Mouse (Mus musculus) forebrain, embryonic 12.5 days (tissue): ENCODE measurements around the gene Rev1. TPM values are rescaled to one million over a fixed set of nuclear protein-coding genes. Genes with fewer than 3 reads are reported as not detected.
"Not testable (repeated sequence)": the region's sequence is repeated elsewhere in the genome, so short reads cannot be mapped to it uniquely, and the experiment has no call there.

Experiments
- ATAC-seq: fragments of 200-750 bp; cut with Nextera tagmentation; 2 replicates; pipeline ENCODE4 v1.8.0; 2017; ENCODE audit warnings: moderate TSS enrichment; ENCODE audit not compliant: low FRiP score
- H3K27ac ChIP-seq: fragments of 300-500 bp; sonication (generic); 2 replicates; pipeline ENCODE4 v1.5.1; 2016; ENCODE audit warnings: mild to moderate bottlenecking
- H3K27me3 ChIP-seq: fragments of 300-500 bp; sonication (generic); 2 replicates; pipeline ENCODE4 v1.6.1; 2016; ENCODE audit warnings: mild to moderate bottlenecking
- H3K36me3 ChIP-seq: fragments of 300-500 bp; sonication (generic); replicated peaks from 2 replicates; pipeline ENCODE4 v1.6.1; 2016; ENCODE audit warnings: mild to moderate bottlenecking
- H3K4me1 ChIP-seq: fragments of 300-500 bp; sonication (generic); 2 replicates; pipeline ENCODE4 v1.6.1; 2016
- H3K4me2 ChIP-seq: fragments of 300-500 bp; sonication (generic); 2 replicates; pipeline ENCODE4 v1.6.1; 2016; ENCODE audit warnings: mild to moderate bottlenecking, moderate library complexity
- H3K4me3 ChIP-seq: fragments of 300-500 bp; sonication (generic); replicated peaks from 2 replicates; pipeline ENCODE4 v1.5.1; 2016; ENCODE audit warnings: mild to moderate bottlenecking
- H3K9ac ChIP-seq: fragments of 300-500 bp; sonication (generic); 2 replicates; pipeline ENCODE4 v1.6.1; 2016; ENCODE audit warnings: mild to moderate bottlenecking
- H3K9me3 ChIP-seq: fragments of 300-500 bp; sonication (generic); 2 replicates; pipeline ENCODE4 v1.6.1; 2016
- WGBS: fragments of 180-500 bp; shearing (Covaris S2); methylation state at CpG from one replicate; pipeline ENCODE4 v1.1.7; 2016; 5-methylcytosine and 5-hydroxymethylcytosine counted together
- polyA plus RNA-seq: library from polyadenylated mRNA; unstranded; fragments of >200 nt; fragmentation: Nextera tagmentation; extraction: Ambion mirVana; gene quantifications from 2 replicates; pipeline ENCODE4 v1.2.1, GENCODE M21; 2016

Rev1 gene
- polyA plus RNA-seq, 1 experiment from 2014 or later, result 47.9 TPM

DNA sequence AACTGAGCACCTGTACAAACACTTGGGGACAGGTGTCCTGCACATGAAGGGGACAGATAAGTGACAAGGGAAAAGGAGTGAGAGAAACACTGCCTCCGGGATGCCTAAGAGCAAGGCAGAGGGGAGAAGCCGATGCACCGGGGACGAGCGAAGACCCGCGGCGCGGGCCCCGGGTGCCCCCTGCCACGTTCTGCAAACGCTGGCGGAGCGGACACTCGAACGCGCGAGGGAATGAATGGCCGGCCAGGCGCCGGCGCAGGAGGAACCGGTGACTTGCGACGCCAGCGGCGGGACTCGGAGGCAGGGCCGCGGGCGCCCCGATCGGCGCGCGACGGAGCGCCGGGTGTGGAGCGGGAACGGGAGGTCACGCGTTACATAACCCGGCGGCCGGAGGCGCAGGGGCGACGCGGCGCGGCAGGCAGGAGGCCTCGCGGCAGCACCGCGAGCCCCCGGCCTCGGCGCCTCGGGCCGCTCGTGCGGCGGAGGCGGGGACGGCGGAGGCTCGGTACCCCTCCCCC, 623 bp downstream of the Rev1 start:
- Histone ChIP-seq H3K27ac (peak overlapping the region; percentile 97), H3K4me3 (peak overlapping the region; percentile 88), H3K4me1 (peaks cover 25% of the 10 kb centered on the region), H3K36me3 (no peaks in the 10 kb centered on the region; the same call in 1 of the 2 replicates), H3K27me3 (no peaks in the 10 kb centered on the region), H3K9ac (peak overlapping the region; percentile 94), H3K4me2 (peak overlapping the region; percentile 86), H3K9me3 (no peaks in the 10 kb centered on the region)
- no peak for ATAC-seq
- under 1% methylated on average over 65 of the region's 68 CpGs for WGBS

DNA sequence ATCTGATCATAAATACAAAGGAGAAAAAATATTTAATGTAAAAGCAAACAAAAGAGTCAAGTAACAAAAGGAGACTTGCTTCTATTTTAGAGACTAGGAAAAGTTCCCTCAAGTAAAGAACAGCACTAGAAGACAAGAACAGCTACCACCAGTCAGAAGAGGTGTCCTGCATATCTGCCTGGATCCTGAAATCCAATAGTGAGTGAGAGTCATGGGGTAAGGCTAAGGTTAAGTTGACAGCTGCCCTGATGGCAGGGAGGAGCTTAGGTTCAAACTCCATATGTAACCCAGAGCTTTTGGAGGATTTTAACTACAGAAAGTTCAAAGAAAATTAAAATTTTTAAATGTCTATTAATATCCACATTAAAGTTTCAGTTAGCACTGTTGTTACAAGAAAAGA, 2.6 kb downstream of the Rev1 start:
- H3K36me3 ChIP-seq, result no peaks in the 10 kb centered on the region; the same call in 1 of the 2 replicates
- ATAC-seq, result no peak
- no peaks in the 10 kb centered on the region for H3K9me3 ChIP-seq
- no peak overlapping the region for H3K4me2 ChIP-seq
- H3K27ac ChIP-seq, result no peak overlapping the region
- peaks cover 25% of the 10 kb centered on the region for H3K4me1 ChIP-seq
- no peak overlapping the region for H3K9ac ChIP-seq
- no peaks in the 10 kb centered on the region for H3K27me3 ChIP-seq
- H3K4me3 ChIP-seq, result no peak overlapping the region

DNA sequence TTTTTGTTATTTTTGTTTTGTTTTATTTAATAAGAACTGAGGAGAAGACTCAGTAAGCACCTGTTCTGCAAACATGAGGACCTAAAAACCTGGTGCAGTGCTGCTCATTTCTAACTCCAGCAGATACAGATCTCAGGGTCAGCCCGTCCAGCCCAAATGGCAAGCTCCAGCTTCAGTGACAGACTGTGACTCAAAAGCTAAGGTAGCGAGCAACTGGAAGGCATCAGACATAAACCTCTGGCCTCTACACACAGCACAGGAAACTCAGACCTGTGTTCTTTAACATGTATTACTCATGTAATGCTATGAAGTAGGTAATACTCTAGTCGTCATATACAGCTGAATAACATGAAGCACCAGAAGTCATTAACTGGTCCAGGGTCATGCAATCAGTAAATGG, 3.2 kb downstream of the Rev1 start:
- no peaks in the 10 kb centered on the region for H3K27me3 ChIP-seq
- no peak overlapping the region for H3K4me3 ChIP-seq
- H3K9ac ChIP-seq, result no peak overlapping the region
- peaks cover 25% of the 10 kb centered on the region for H3K4me1 ChIP-seq
- H3K4me2 ChIP-seq, result no peak overlapping the region
- 91% methylated on average over 3 of the region's 3 CpGs for WGBS
- no peaks in the 10 kb centered on the region; the same call in 1 of the 2 replicates for H3K36me3 ChIP-seq
- no peak overlapping the region for H3K27ac ChIP-seq
- H3K9me3 ChIP-seq, result no peaks in the 10 kb centered on the region
- no peak for ATAC-seq

DNA sequence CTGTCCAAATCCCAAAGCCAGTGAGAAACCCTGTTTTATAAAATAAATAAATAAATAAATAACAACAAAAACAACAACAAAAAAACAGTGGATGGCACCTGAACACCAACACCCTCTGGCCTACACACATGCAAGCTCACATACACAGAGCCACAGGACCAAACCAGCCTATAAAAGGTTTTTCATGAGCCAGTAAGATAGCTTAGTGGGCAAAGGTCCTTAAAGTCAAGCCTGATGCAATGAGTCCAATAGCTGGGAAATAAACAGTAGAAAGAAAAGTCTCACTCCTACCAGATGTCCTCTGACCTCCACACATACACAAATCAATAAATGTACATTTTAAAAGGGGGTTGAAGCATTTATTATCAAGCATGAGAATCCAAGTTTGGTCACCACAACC, 5.3 kb downstream of the Rev1 start:
- H3K36me3 ChIP-seq, result no peaks in the 10 kb centered on the region; the same call in 1 of the 2 replicates

DNA sequence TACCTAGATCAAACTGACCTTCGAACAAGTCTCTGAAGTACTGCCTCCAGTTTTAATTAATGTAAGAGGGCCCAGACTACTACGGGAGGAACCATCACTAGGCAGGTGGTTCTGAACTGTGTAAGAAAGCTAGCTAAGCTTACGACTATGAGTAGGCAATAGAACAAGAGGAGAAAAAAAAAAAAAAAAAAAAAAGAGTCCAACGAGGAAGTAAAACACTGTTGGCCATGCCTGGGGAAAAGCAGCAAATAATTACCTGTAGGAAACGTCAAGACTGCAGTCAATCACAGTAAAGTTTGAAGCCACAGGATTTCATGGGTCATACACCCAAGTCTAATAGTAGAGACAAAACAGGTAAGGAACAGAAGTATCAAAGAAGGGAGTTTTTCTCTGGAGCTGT, 8.7 kb downstream of the Rev1 start:
- H3K27me3 ChIP-seq, result no peaks in the 10 kb centered on the region
- H3K27ac ChIP-seq, result no peak overlapping the region
- WGBS, result 86% methylated on average over 5 of the region's 5 CpGs

More for the DNA sequence above, 5.3 kb downstream of the Rev1 start:
- H3K27ac ChIP-seq, result no peak overlapping the region
- H3K4me3 ChIP-seq, result no peak overlapping the region
- H3K9ac ChIP-seq, result no peak overlapping the region
- ATAC-seq, result no peak
- no peaks in the 10 kb centered on the region for H3K27me3 ChIP-seq
- no peaks in the 10 kb centered on the region for H3K9me3 ChIP-seq
- peaks cover 18% of the 10 kb centered on the region for H3K4me1 ChIP-seq
- no peak overlapping the region for H3K4me2 ChIP-seq

DNA sequence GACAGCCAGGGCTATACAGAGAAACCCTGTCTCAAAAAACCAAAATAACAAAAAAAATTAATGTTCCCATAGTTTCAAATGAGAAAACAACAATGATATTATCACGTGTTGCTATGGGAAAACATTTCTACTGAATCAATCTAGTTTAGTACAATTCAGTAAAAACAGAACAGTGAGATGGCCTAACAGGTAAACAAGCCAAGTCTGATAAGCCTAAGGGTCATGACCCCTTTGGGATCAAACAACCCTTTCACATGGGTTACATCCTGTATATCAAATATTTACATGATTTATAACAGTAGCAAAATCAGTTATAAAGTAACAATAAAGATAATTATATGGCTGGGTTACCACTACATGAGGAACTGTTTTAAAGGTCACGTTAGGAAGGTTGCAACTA, 11.0 kb downstream of the Rev1 start:
- no peak for ATAC-seq
- Histone ChIP-seq H3K4me1 (no peaks in the 10 kb centered on the region), H3K9me3 (no peaks in the 10 kb centered on the region), H3K36me3 (no peaks in the 10 kb centered on the region), H3K9ac (no peak overlapping the region), H3K4me2 (no peak overlapping the region), H3K27ac (no peak overlapping the region), H3K4me3 (no peak overlapping the region), H3K27me3 (no peaks in the 10 kb centered on the region)
- WGBS, result 96% methylated on average over 2 of the region's 2 CpGs

More for the DNA sequence above, 8.7 kb downstream of the Rev1 start:
- H3K36me3 ChIP-seq, result no peaks in the 10 kb centered on the region
- H3K4me3 ChIP-seq, result no peak overlapping the region
- H3K4me2 ChIP-seq, result no peak overlapping the region
- H3K4me1 ChIP-seq, result no peaks in the 10 kb centered on the region
- no peaks in the 10 kb centered on the region for H3K9me3 ChIP-seq
- ATAC-seq, result no peak
- H3K9ac ChIP-seq, result no peak overlapping the region

DNA sequence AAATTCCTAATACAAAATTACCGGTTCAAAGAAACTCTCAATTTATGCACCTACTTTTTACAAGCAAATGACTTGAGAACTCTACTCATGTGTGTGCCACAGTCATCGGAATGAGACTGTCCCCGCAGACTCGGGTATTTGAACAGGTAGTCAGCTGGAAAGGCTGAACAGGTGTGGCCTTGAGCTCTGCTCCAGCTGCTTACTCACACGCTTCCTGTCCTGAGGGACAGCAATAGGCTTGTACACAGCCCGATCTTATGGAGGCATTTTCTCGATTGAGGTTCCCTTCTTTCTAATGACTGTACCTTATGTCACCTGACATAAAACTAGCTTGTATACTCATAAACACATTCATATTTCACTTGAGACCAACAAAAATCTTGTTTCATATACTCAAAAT, 19.8 kb downstream of the Rev1 start:
- no peak overlapping the region for H3K9ac ChIP-seq
- H3K4me1 ChIP-seq, result no peaks in the 10 kb centered on the region
- peaks cover 6% of the 10 kb centered on the region; the same call in 1 of the 2 replicates for H3K36me3 ChIP-seq
- no peak overlapping the region for H3K27ac ChIP-seq
- H3K9me3 ChIP-seq, result no peaks in the 10 kb centered on the region
- no peaks in the 10 kb centered on the region for H3K27me3 ChIP-seq
- WGBS, result 95% methylated on average over 7 of the region's 7 CpGs
- no peak overlapping the region for H3K4me3 ChIP-seq
- no peak overlapping the region for H3K4me2 ChIP-seq
- no peak for ATAC-seq

DNA sequence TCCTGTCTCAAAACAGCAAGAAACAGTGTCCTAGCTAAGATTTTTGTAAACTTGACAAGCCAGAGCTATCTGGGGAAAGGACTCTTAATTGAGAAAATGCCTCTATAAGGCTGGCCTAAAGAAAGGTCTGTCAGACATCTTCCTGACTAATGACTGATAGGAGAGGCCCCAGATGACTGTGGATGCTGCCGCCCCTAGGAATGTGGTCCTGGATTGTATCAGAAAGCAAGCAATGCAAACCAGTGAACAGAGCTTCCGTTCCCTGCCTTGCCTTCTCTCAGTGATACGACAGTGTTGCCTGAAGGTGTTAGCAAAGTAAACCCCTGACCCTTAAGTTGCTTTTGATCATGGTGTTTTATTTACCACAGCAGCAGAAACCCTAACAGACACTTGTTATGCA, 25.8 kb downstream of the Rev1 start:
- no peaks in the 10 kb centered on the region for H3K4me1 ChIP-seq
- no peaks in the 10 kb centered on the region for H3K9me3 ChIP-seq
- no peak overlapping the region for H3K4me2 ChIP-seq
- ATAC-seq, result no peak
- no peak overlapping the region for H3K9ac ChIP-seq
- no peak overlapping the region for H3K27ac ChIP-seq
- H3K27me3 ChIP-seq, result no peaks in the 10 kb centered on the region
- H3K4me3 ChIP-seq, result no peak overlapping the region
- 83% methylated on average over 3 of the region's 3 CpGs for WGBS
- H3K36me3 ChIP-seq, result peaks cover 11% of the 10 kb centered on the region

DNA sequence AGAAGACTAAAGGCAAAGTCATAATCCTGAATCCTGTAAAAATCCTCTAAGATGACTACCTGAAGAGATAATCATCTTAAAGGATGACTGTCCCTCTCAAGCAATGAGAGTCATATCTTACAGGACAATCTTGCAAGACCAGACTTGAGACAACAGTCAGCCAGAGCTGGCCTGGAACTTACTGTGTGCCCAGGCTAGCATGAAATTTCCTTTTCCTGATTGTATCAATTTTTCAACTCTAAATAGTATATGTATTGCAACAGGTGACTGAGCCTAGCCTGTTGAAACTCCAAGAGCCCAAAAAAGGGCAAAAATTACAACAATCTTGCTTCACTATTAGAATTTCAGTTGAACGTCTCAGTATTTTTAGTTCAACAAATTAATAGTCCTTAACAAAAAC, 26.4 kb downstream of the Rev1 start:
- H3K9me3 ChIP-seq, result no peaks in the 10 kb centered on the region
- peaks cover 14% of the 10 kb centered on the region for H3K36me3 ChIP-seq
- no peaks in the 10 kb centered on the region for H3K4me1 ChIP-seq
- H3K4me3 ChIP-seq, result no peak overlapping the region
- H3K4me2 ChIP-seq, result no peak overlapping the region
- WGBS, result 93% methylated on average over 1 of the region's 1 CpGs
- H3K27me3 ChIP-seq, result no peaks in the 10 kb centered on the region
- no peak for ATAC-seq
- no peak overlapping the region for H3K9ac ChIP-seq
- H3K27ac ChIP-seq, result no peak overlapping the region

DNA sequence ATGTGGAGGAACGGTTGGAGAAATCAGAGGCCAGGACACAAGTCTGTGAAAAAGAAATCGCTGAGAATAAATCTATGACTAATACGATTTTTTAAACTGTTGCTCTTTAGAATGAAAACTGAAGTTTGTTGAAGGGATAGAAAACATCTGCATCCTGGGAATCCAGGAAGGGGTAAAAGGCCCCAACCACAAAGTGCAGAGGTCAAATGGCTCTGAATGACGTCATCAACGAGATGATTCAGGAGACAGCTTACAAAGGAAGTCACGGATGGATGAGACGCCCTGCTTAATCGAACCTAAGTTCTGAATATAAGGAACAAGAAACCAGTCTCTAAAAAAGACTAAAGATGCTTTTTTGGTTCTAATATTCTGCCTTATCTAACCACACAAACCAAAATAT, 48.3 kb downstream of the Rev1 start:
- peaks cover 45% of the 10 kb centered on the region for H3K36me3 ChIP-seq
- no peak overlapping the region for H3K27ac ChIP-seq
- no peaks in the 10 kb centered on the region for H3K27me3 ChIP-seq
- H3K4me1 ChIP-seq, result no peaks in the 10 kb centered on the region
- ATAC-seq, result no peak
- H3K9ac ChIP-seq, result no peak overlapping the region
- 84% methylated on average over 8 of the region's 8 CpGs for WGBS
- no peaks in the 10 kb centered on the region for H3K9me3 ChIP-seq
- H3K4me2 ChIP-seq, result no peak overlapping the region
- no peak overlapping the region for H3K4me3 ChIP-seq

DNA sequence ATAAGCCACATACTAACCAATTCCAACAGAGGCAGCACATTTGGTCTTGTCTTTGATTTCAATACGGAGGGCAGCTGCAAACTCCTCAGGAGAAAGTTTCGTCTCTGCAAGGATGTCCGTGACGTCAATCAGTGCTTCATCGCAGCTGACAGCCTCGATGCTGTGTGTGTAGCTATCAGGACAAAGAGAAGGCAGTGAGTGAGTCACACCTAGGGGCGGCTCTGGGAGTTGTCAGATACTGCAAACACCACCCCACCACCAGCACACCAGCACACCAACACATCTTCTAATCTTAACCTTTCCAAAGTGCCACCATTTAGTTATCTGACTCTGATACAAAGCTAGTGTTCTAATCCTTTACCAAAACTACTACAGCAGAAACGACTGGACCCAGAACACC, 58.3 kb downstream of the Rev1 start:
- 88% methylated on average over 8 of the region's 8 CpGs for WGBS
- H3K4me1 ChIP-seq, result no peaks in the 10 kb centered on the region
- no peak overlapping the region for H3K9ac ChIP-seq
- no peaks in the 10 kb centered on the region for H3K9me3 ChIP-seq
- H3K27ac ChIP-seq, result no peak overlapping the region
- no peak overlapping the region for H3K4me2 ChIP-seq
- no peak overlapping the region for H3K4me3 ChIP-seq
- peaks cover 48% of the 10 kb centered on the region for H3K36me3 ChIP-seq
- ATAC-seq, result no peak
- H3K27me3 ChIP-seq, result no peaks in the 10 kb centered on the region

DNA sequence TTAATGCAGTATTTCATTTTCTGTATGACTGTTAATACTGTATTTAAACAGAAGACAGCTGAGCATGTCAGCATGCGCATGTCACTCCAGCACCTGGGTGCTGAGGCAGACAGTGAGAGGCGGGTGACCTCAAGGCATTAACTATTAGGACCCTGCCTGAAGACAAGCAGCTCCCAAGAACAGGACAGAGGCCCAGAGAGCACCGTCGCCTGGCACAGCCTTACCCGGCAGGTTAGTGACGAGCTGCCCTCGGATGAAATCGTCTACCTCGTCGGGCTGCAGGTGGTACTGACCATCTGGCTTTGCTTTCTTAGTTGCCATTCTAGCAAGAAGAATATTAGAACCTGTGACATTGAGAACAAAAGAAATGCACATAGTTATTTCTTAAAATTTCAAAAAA, 62.3 kb downstream of the Rev1 start:
- Histone ChIP-seq H3K27me3 (no peaks in the 10 kb centered on the region), H3K36me3 (peaks cover 57% of the 10 kb centered on the region), H3K9ac (no peak overlapping the region), H3K4me3 (no peak overlapping the region), H3K4me2 (no peak overlapping the region), H3K27ac (no peak overlapping the region), H3K4me1 (no peaks in the 10 kb centered on the region), H3K9me3 (no peaks in the 10 kb centered on the region)
- ATAC-seq, result no peak
- 95% methylated on average over 10 of the region's 10 CpGs for WGBS

DNA sequence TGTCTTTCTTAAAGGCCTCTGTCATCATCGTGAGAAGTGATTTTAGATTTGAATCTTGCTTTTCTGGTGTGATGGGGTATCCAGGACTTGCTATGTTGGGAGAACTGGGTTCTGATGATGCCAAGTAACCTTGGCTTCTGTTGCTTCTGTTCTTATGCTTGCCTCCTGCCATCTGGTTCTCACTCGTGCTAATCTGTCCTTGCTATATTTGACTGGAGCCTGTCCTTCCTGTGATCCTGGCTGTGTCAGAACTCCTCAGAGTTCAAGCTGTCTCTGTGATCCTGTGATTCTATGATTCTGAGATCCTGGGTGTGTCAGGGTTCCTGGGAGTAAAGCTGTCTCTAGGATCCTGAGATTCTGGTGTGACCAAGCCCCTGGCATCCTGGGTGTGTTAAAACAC, 67.4 kb downstream of the Rev1 start:
- H3K9ac ChIP-seq, result not testable (repeated sequence)

More for the DNA sequence above, 67.4 kb downstream of the Rev1 start:
- peaks cover 74% of the 10 kb centered on the region for H3K36me3 ChIP-seq
- ATAC-seq, H3K9me3 ChIP-seq, H3K4me2 ChIP-seq, H3K27ac ChIP-seq, H3K27me3 ChIP-seq, H3K4me3 ChIP-seq, H3K4me1 ChIP-seq: not testable (repeated sequence)
- 96% methylated on average over 2 of the region's 2 CpGs for WGBS
